ENCODE assay signal across 20 mouse cellular contexts in the genomic region with DNA sequence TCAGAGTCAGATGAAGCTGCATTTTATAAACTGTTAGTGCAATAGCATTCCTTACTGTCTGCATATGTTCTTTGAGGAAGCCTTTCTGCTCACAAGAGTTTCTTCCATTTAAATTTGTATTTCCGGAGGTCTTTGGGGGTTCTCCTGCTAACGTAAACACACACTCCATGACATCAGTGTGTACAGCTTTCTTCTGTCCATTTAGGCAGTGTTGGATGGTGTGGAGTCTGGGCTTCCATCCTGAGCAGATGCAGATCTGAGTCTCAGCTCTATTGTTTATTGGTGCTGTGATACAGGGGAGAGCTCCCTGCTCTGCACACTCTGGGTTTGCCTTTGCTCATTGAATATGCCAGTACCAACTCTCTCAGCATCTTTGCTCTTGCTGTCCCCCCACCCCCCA. TPM values are rescaled to one million over a fixed set of nuclear protein-coding genes. Genes with fewer than 3 reads are reported as not detected.
DNase-seq lines count a peak whose midpoint lies in the region; ATAC-seq and TF ChIP-seq lines count a peak whose summit lies in the region.
"Had no signal": no experiment of that assay in that cellular context is flagged by ENCODE, and none has a peak within 500 bp of the region (broad histone marks: within the 10 kb centered on the region; RNA-seq: fewer than 3 reads in every experiment).

No protein-coding gene starts in this region.

- H3K27me3 ChIP-seq in heart, embryonic 15.5 days = no peaks in the 10 kb centered on the region
- H3K27me3 ChIP-seq in lung, embryonic 15.5 days = no peaks in the 10 kb centered on the region
- H3K27me3 ChIP-seq in intestine, embryonic 16.5 days (replicated peaks; ENCODE audit: control insufficient read depth, insufficient read depth, low read length) = no peaks in the 10 kb centered on the region
- no peaks in the 10 kb centered on the region for H3K27me3 ChIP-seq in stomach, postnatal 0 days (ENCODE audit: control insufficient read depth, insufficient read depth, low read length)
- no peaks in the 10 kb centered on the region for H3K27me3 ChIP-seq in forebrain, postnatal 0 days (ENCODE audit: insufficient read depth, low read length)
- H3K27me3 ChIP-seq: hindbrain, embryonic 15.5 days had no signal

- no peak for DNase-seq in heart, postnatal 10 days
- DNase-seq in lung, postnatal 4 days = no peak
- DNase-seq in stomach, postnatal 0 days (ENCODE audit: low spot score) = no peak
- no peak for DNase-seq in forebrain, postnatal 0 days
- DNase-seq: adrenal gland, postnatal 25 days; cerebellum, adult 9-11 months; gastrocnemius, postnatal 36 days; heart, postnatal 36 days; kidney, adult 18-20 months; kidney, postnatal 14 days; midbrain, embryonic 14.5 days; right cerebral cortex, postnatal 14 days; thymus, postnatal 25 days had no signal

- no peaks in the 10 kb centered on the region for H3K9me3 ChIP-seq in heart, embryonic 15.5 days (replicated peaks)
- H3K9me3 ChIP-seq in lung, embryonic 15.5 days = no peaks in the 10 kb centered on the region
- no peaks in the 10 kb centered on the region for H3K9me3 ChIP-seq in intestine, embryonic 16.5 days (ENCODE audit: control insufficient read depth, low read length)
- H3K9me3 ChIP-seq in stomach, postnatal 0 days (ENCODE audit: control insufficient read depth, low read length) = no peaks in the 10 kb centered on the region
- H3K9me3 ChIP-seq in forebrain, postnatal 0 days (ENCODE audit: low read length) = no peaks in the 10 kb centered on the region
- H3K9me3 ChIP-seq: embryonic facial prominence, embryonic 10.5 days; forebrain, embryonic 10.5 days; hindbrain, embryonic 15.5 days had no signal

- no peak for TF ChIP-seq EP300 in stomach, postnatal 0 days (optimal IDR thresholded peaks at IDR 0.05)

- TF ChIP-seq CTCF in stomach, postnatal 0 days (IDR thresholded peaks at IDR 0.05; ENCODE audit: low read depth) = no peak
- no peak for TF ChIP-seq CTCF in forebrain, postnatal 0 days (IDR thresholded peaks at IDR 0.05; ENCODE audit: low read depth)

- H3K36me3 ChIP-seq in heart, embryonic 15.5 days = no peaks in the 10 kb centered on the region
- H3K36me3 ChIP-seq in lung, embryonic 15.5 days = no peaks in the 10 kb centered on the region
- no peaks in the 10 kb centered on the region for H3K36me3 ChIP-seq in intestine, embryonic 16.5 days (ENCODE audit: control insufficient read depth, insufficient read depth, low read length)
- H3K36me3 ChIP-seq in stomach, postnatal 0 days (ENCODE audit: control insufficient read depth, insufficient read depth, low read length) = no peaks in the 10 kb centered on the region
- no peaks in the 10 kb centered on the region for H3K36me3 ChIP-seq in forebrain, postnatal 0 days (ENCODE audit: insufficient read depth)
- H3K36me3 ChIP-seq: embryonic facial prominence, embryonic 10.5 days; forebrain, embryonic 10.5 days; hindbrain, embryonic 15.5 days had no signal

- ATAC-seq in heart, embryonic 15.5 days (replicated peaks; ENCODE audit: insufficient number of reproducible peaks, insufficient read depth, low FRiP score, low read depth) = no peak
- ATAC-seq in lung, embryonic 15.5 days (ENCODE audit: borderline replicate concordance, extremely low read depth, low FRiP score, low TSS enrichment) = peak; percentile 85
- peak; percentile 60 for ATAC-seq in intestine, embryonic 16.5 days
- ATAC-seq in stomach, postnatal 0 days (ENCODE audit: low FRiP score, low TSS enrichment) = peak; percentile 50; the same call in 1 of the 2 replicates
- no peak for ATAC-seq in forebrain, postnatal 0 days

- H3K4me2 ChIP-seq in heart, embryonic 15.5 days = no peak overlapping the region
- no peak overlapping the region for H3K4me2 ChIP-seq in lung, embryonic 15.5 days
- no peak overlapping the region for H3K4me2 ChIP-seq in intestine, embryonic 16.5 days (ENCODE audit: low read depth, low read length)
- no peak overlapping the region for H3K4me2 ChIP-seq in stomach, postnatal 0 days (replicated peaks; ENCODE audit: low read depth)
- H3K4me2 ChIP-seq in forebrain, postnatal 0 days (ENCODE audit: low read depth) = no peak overlapping the region
- H3K4me2 ChIP-seq: hindbrain, embryonic 15.5 days had no signal

- peak overlapping the region; percentile 60; the same call in 1 of the 2 replicates for H3K27ac ChIP-seq in heart, embryonic 15.5 days
- H3K27ac ChIP-seq in lung, embryonic 15.5 days = peak overlapping the region; percentile 91
- peak overlapping the region; percentile 42 for H3K27ac ChIP-seq in intestine, embryonic 16.5 days (ENCODE audit: low read length)
- H3K27ac ChIP-seq in stomach, postnatal 0 days (replicated peaks) = peak overlapping the region; percentile 61
- no peak overlapping the region for H3K27ac ChIP-seq in forebrain, postnatal 0 days (ENCODE audit: low read depth, low read length)
- H3K27ac ChIP-seq: embryonic facial prominence, embryonic 10.5 days; forebrain, embryonic 10.5 days; hindbrain, embryonic 15.5 days; liver, embryonic 14.5 days had no signal

- peaks cover 29% of the 10 kb centered on the region for H3K4me1 ChIP-seq in heart, embryonic 15.5 days (replicated peaks)
- peaks cover 37% of the 10 kb centered on the region for H3K4me1 ChIP-seq in lung, embryonic 15.5 days
- H3K4me1 ChIP-seq in intestine, embryonic 16.5 days (ENCODE audit: control insufficient read depth, insufficient read depth, low read length) = peaks cover 26% of the 10 kb centered on the region
- 0 out of 2 replicates have a peak, but pooled peaks cover 2% of the 10 kb centered on the region for H3K4me1 ChIP-seq in stomach, postnatal 0 days (replicated peaks; ENCODE audit: control insufficient read depth, insufficient read depth)
- no peaks in the 10 kb centered on the region for H3K4me1 ChIP-seq in forebrain, postnatal 0 days (ENCODE audit: insufficient read depth)
- H3K4me1 ChIP-seq: hindbrain, embryonic 15.5 days had no signal

- intact Hi-C loops in heart, postnatal 10 days (cut with DNase I) = no loop called here

- WGBS in heart, embryonic 15.5 days = 65% methylated on average over 2 of the region's 2 CpGs
- WGBS in lung, embryonic 15.5 days = 24% methylated on average over 2 of the region's 2 CpGs
- 57% methylated on average over 2 of the region's 2 CpGs for WGBS in intestine, embryonic 16.5 days
- WGBS in stomach, postnatal 0 days = 42% methylated on average over 2 of the region's 2 CpGs
- WGBS in forebrain, postnatal 0 days = 86% methylated on average over 2 of the region's 2 CpGs

- no peak overlapping the region for H3K9ac ChIP-seq in heart, embryonic 15.5 days
- no peak overlapping the region for H3K9ac ChIP-seq in lung, embryonic 15.5 days
- H3K9ac ChIP-seq in intestine, embryonic 16.5 days (ENCODE audit: low read depth, low read length) = no peak overlapping the region
- H3K9ac ChIP-seq in stomach, postnatal 0 days (ENCODE audit: low read length) = no peak overlapping the region
- no peak overlapping the region for H3K9ac ChIP-seq in forebrain, postnatal 0 days
- H3K9ac ChIP-seq: hindbrain, embryonic 15.5 days; liver, embryonic 14.5 days had no signal

- no peak overlapping the region for H3K4me3 ChIP-seq in heart, embryonic 15.5 days
- H3K4me3 ChIP-seq in lung, embryonic 15.5 days = no peak overlapping the region
- no peak overlapping the region for H3K4me3 ChIP-seq in intestine, embryonic 16.5 days (ENCODE audit: low read length)
- H3K4me3 ChIP-seq in stomach, postnatal 0 days (ENCODE audit: low read depth, low read length) = no peak overlapping the region
- no peak overlapping the region for H3K4me3 ChIP-seq in forebrain, postnatal 0 days (ENCODE audit: low read depth, low read length)
- H3K4me3 ChIP-seq: embryonic facial prominence, embryonic 10.5 days; forebrain, embryonic 10.5 days; hindbrain, embryonic 15.5 days had no signal

RNA-seq across cellular contexts. Expression of gene Trp53bp2, which starts 9.8 kb away (rescaled TPM):
- 12.0 and 15.5 TPM in 2 replicates for polyA plus RNA-seq in heart, embryonic 15.5 days (2015; fragmentation: Nextera tagmentation; extraction: Ambion mirVana)
- total RNA-seq in heart, postnatal 10 days (2021) = 10 to 100 TPM; 17.2 to 20.3 TPM
- 21.2 and 22.1 TPM in 2 replicates for polyA plus RNA-seq in lung, embryonic 15.5 days (2015; fragmentation: Nextera tagmentation; extraction: Ambion mirVana)
- polyA plus RNA-seq in intestine, embryonic 16.5 days (2015; fragmentation: Nextera tagmentation; extraction: Ambion mirVana) = 16.3 and 18.4 TPM in 2 replicates
- polyA plus RNA-seq in stomach, postnatal 0 days (2015; fragmentation: Nextera tagmentation; extraction: Ambion mirVana) = 9.5 and 10.3 TPM in 2 replicates
- total RNA-seq in forebrain, postnatal 0 days (2014; rRNA removed) = 18.8 and 27.3 TPM in 2 replicates
- 11.9 and 13.7 TPM in 2 replicates for polyA plus RNA-seq in forebrain, postnatal 0 days (2015; fragmentation: Nextera tagmentation; extraction: Ambion mirVana)

RNA-seq across cellular contexts. Expression of gene Fbxo28, which starts 57.8 kb away (rescaled TPM):
- 10.8 and 10.9 TPM in 2 replicates for polyA plus RNA-seq in heart, embryonic 15.5 days (2015; fragmentation: Nextera tagmentation; extraction: Ambion mirVana)
- total RNA-seq in heart, postnatal 10 days (2021) = 10 to 100 TPM; 23.5 to 26.1 TPM
- 19.2 and 22.3 TPM in 2 replicates for polyA plus RNA-seq in lung, embryonic 15.5 days (2015; fragmentation: Nextera tagmentation; extraction: Ambion mirVana)
- 11.5 and 12.1 TPM in 2 replicates for polyA plus RNA-seq in intestine, embryonic 16.5 days (2015; fragmentation: Nextera tagmentation; extraction: Ambion mirVana)
- polyA plus RNA-seq in stomach, postnatal 0 days (2015; fragmentation: Nextera tagmentation; extraction: Ambion mirVana) = 12.6 and 13.6 TPM in 2 replicates
- 31.9 and 33.9 TPM in 2 replicates for total RNA-seq in forebrain, postnatal 0 days (2014; rRNA removed)
- 13.8 and 17.4 TPM in 2 replicates for polyA plus RNA-seq in forebrain, postnatal 0 days (2015; fragmentation: Nextera tagmentation; extraction: Ambion mirVana)

Comparison
In these comparisons a context has a peak if more than half of its experiments do, and no peak if none do; other contexts are left out.
1. ATAC-seq: peak in lung, embryonic 15.5 days (single experiment), intestine, embryonic 16.5 days (single experiment) and stomach, postnatal 0 days (single experiment); none in heart, embryonic 15.5 days (single experiment) and forebrain, postnatal 0 days (single experiment).